Mouse (Mus musculus) heart, embryonic 15.5 days (tissue): Measurements from ENCODE around the gene Cggbp1. TPM values are rescaled to one million over a fixed set of nuclear protein-coding genes. Genes with fewer than 3 reads are reported as not detected.

Experiments
- ATAC-seq: fragments of 200-750 bp; cut with Nextera tagmentation; replicated peaks from 2 replicates; pipeline ENCODE4 v1.8.0; 2017; ENCODE audit warnings: low read depth, moderate TSS enrichment; ENCODE audit not compliant: insufficient number of reproducible peaks, insufficient read depth, low FRiP score
- H3K27ac ChIP-seq: fragments of 300-500 bp; sonication (generic); 2 replicates; pipeline ENCODE4 v1.5.1; 2015; ENCODE audit warnings: mild to moderate bottlenecking, inconsistent platforms
- H3K27me3 ChIP-seq: fragments of 300-500 bp; sonication (generic); 2 replicates; pipeline ENCODE4 v1.6.1; 2015; ENCODE audit warnings: inconsistent platforms
- H3K36me3 ChIP-seq: fragments of 300-500 bp; sonication (generic); 2 replicates; pipeline ENCODE4 v1.6.1; 2015; ENCODE audit warnings: mild to moderate bottlenecking, inconsistent platforms
- H3K4me1 ChIP-seq: fragments of 300-500 bp; sonication (generic); replicated peaks from 2 replicates; pipeline ENCODE4 v1.6.1; 2015; ENCODE audit warnings: inconsistent platforms
- H3K4me2 ChIP-seq: fragments of 300-500 bp; sonication (generic); 2 replicates; pipeline ENCODE4 v1.6.1; 2015; ENCODE audit warnings: inconsistent platforms, mild to moderate bottlenecking, moderate library complexity
- H3K4me3 ChIP-seq: fragments of 300-500 bp; sonication (generic); 2 replicates; pipeline ENCODE4 v1.5.1; 2015; ENCODE audit warnings: mild to moderate bottlenecking, inconsistent platforms
- H3K9ac ChIP-seq: fragments of 300-500 bp; sonication (generic); 2 replicates; pipeline ENCODE4 v1.6.1; 2015; ENCODE audit warnings: mild to moderate bottlenecking, inconsistent platforms
- H3K9me3 ChIP-seq: fragments of 300-500 bp; sonication (generic); replicated peaks from 2 replicates; pipeline ENCODE4 v1.6.1; 2016; ENCODE audit warnings: inconsistent platforms
- WGBS: fragments of 180-500 bp; shearing (Covaris S2); methylation state at CpG from one replicate; pipeline ENCODE4 v1.1.7; 2015; ENCODE audit warnings: mixed read lengths; 5-methylcytosine and 5-hydroxymethylcytosine counted together
- polyA plus RNA-seq: library from polyadenylated mRNA; unstranded; fragments of >200 nt; fragmentation: Nextera tagmentation; extraction: Ambion mirVana; gene quantifications from 2 replicates; pipeline ENCODE4 v1.2.1, GENCODE M21; 2015

The Cggbp1 gene
- polyA plus RNA-seq, result 45.2 and 47.8 TPM in 2 replicates

GRCm38 (mm10) chr16:64851563-64852362, at the start of gene Cggbp1, which contains the start of gene Zfp654:
Gene Cggbp1 (plus strand): TSS chr16:64851996.
Gene Zfp654 (minus strand): TSS chr16:64851652.
- peaks cover 19% of the 10 kb centered on the region for H3K4me1 ChIP-seq
- H3K27me3 ChIP-seq, result no peaks in the 10 kb centered on the region
- peak within 1 kb of the TSS; percentile 96 for H3K4me3 ChIP-seq
- peak within 1 kb of the TSS; percentile 78 for H3K4me2 ChIP-seq
- H3K27ac ChIP-seq, result peak within 1 kb of the TSS; percentile 97
- H3K9me3 ChIP-seq, result no peaks in the 10 kb centered on the region
- peaks cover 15% of the 10 kb centered on the region for H3K36me3 ChIP-seq
- peak within 1 kb of the TSS; percentile 91 for H3K9ac ChIP-seq
- ATAC-seq, result peak; percentile 100
- WGBS, result under 1% methylated on average over 61 of the region's 85 CpGs

GRCm38 (mm10) chr16:64803041-64803440, 48.8 kb upstream of the Cggbp1 start:
- no peaks in the 10 kb centered on the region for H3K27me3 ChIP-seq
- H3K9me3 ChIP-seq, result no peaks in the 10 kb centered on the region
- ATAC-seq, result no peak
- no peak overlapping the region for H3K4me3 ChIP-seq
- no peak overlapping the region for H3K9ac ChIP-seq
- WGBS, result 82% methylated on average over 3 of the region's 3 CpGs
- no peak overlapping the region for H3K4me2 ChIP-seq
- H3K36me3 ChIP-seq, result peaks cover 11% of the 10 kb centered on the region; the same call in 1 of the 2 replicates
- H3K4me1 ChIP-seq, result no peaks in the 10 kb centered on the region
- H3K27ac ChIP-seq, result no peak overlapping the region

GRCm38 (mm10) chr16:64817094-64817765, 34.6 kb upstream of the Cggbp1 start:
- Histone ChIP-seq H3K4me1 (no peaks in the 10 kb centered on the region), H3K27ac (no peak overlapping the region), H3K4me2 (no peak overlapping the region), H3K36me3 (peaks cover 11% of the 10 kb centered on the region), H3K4me3 (no peak overlapping the region), H3K27me3 (no peaks in the 10 kb centered on the region), H3K9me3 (no peaks in the 10 kb centered on the region), H3K9ac (no peak overlapping the region)
- ATAC-seq, result no peak
- 96% methylated on average over 3 of the region's 3 CpGs for WGBS

GRCm38 (mm10) chr16:64823890-64824289, 27.9 kb upstream of the Cggbp1 start:
- Histone ChIP-seq H3K9ac (no peak overlapping the region), H3K4me1 (no peaks in the 10 kb centered on the region), H3K27ac (no peak overlapping the region), H3K4me3 (no peak overlapping the region), H3K36me3 (no peaks in the 10 kb centered on the region), H3K4me2 (no peak overlapping the region), H3K27me3 (no peaks in the 10 kb centered on the region), H3K9me3 (no peaks in the 10 kb centered on the region)
- WGBS, result 89% methylated on average over 1 of the region's 1 CpGs
- no peak for ATAC-seq

GRCm38 (mm10) chr16:64824474-64824873, 27.3 kb upstream of the Cggbp1 start:
- Histone ChIP-seq H3K4me2 (no peak overlapping the region), H3K27me3 (no peaks in the 10 kb centered on the region), H3K9me3 (no peaks in the 10 kb centered on the region), H3K4me1 (no peaks in the 10 kb centered on the region), H3K9ac (no peak overlapping the region), H3K27ac (no peak overlapping the region), H3K4me3 (no peak overlapping the region), H3K36me3 (no peaks in the 10 kb centered on the region)
- 84% methylated on average over 1 of the region's 1 CpGs for WGBS
- ATAC-seq, result no peak

GRCm38 (mm10) chr16:64830291-64830690, 21.5 kb upstream of the Cggbp1 start:
- no peaks in the 10 kb centered on the region for H3K4me1 ChIP-seq
- 60% methylated on average over 15 of the region's 15 CpGs for WGBS
- H3K9me3 ChIP-seq, result no peaks in the 10 kb centered on the region
- H3K36me3 ChIP-seq, result no peaks in the 10 kb centered on the region; the same call in 1 of the 2 replicates
- no peaks in the 10 kb centered on the region for H3K27me3 ChIP-seq
- H3K4me2 ChIP-seq, result no peak overlapping the region
- H3K4me3 ChIP-seq, result no peak overlapping the region
- H3K27ac ChIP-seq, result no peak overlapping the region
- no peak for ATAC-seq
- no peak overlapping the region for H3K9ac ChIP-seq

- Histone ChIP-seq H3K36me3 (no peaks in the 10 kb centered on the region), H3K9ac (no peak overlapping the region), H3K4me3 (no peak overlapping the region), H3K9me3 (no peaks in the 10 kb centered on the region), H3K4me2 (no peak overlapping the region), H3K27me3 (no peaks in the 10 kb centered on the region), H3K27ac (no peak overlapping the region), H3K4me1 (0 out of 2 replicates have a peak, but pooled peaks cover 7% of the 10 kb centered on the region)
- 55% methylated on average over 1 of the region's 1 CpGs for WGBS
- no peak for ATAC-seq
Measured at GRCm38 (mm10) chr16:64835996-64836545, 15.7 kb upstream of the Cggbp1 start.

- Histone ChIP-seq H3K4me1 (0 out of 2 replicates have a peak, but pooled peaks cover 7% of the 10 kb centered on the region), H3K9me3 (no peaks in the 10 kb centered on the region), H3K9ac (no peak overlapping the region), H3K4me3 (no peak overlapping the region), H3K27ac (no peak overlapping the region), H3K36me3 (no peaks in the 10 kb centered on the region), H3K4me2 (no peak overlapping the region), H3K27me3 (no peaks in the 10 kb centered on the region)
- no peak for ATAC-seq
- 82% methylated on average over 2 of the region's 2 CpGs for WGBS
Measured at GRCm38 (mm10) chr16:64836709-64837108, 15.1 kb upstream of the Cggbp1 start.

GRCm38 (mm10) chr16:64841481-64842373, 10.1 kb upstream of the Cggbp1 start:
- Histone ChIP-seq H3K4me1 (0 out of 2 replicates have a peak, but pooled peaks cover 1% of the 10 kb centered on the region), H3K27me3 (no peaks in the 10 kb centered on the region), H3K27ac (no peak overlapping the region), H3K36me3 (no peaks in the 10 kb centered on the region), H3K9me3 (no peaks in the 10 kb centered on the region), H3K4me2 (no peak overlapping the region), H3K9ac (no peak overlapping the region), H3K4me3 (no peak overlapping the region)
- WGBS, result 76% methylated on average over 5 of the region's 5 CpGs
- ATAC-seq, result no peak

GRCm38 (mm10) chr16:64842374-64842729, 9.4 kb upstream of the Cggbp1 start:
- no peak overlapping the region for H3K4me3 ChIP-seq
- WGBS, result 93% methylated on average over 3 of the region's 3 CpGs

GRCm38 (mm10) chr16:64845947-64846346, 5.8 kb upstream of the Cggbp1 start:
- Histone ChIP-seq H3K4me3 (no peak overlapping the region), H3K4me2 (no peak overlapping the region), H3K27me3 (no peaks in the 10 kb centered on the region), H3K36me3 (no peaks in the 10 kb centered on the region), H3K9me3 (no peaks in the 10 kb centered on the region), H3K4me1 (peaks cover 6% of the 10 kb centered on the region), H3K27ac (no peak overlapping the region), H3K9ac (no peak overlapping the region)
- WGBS, result 88% methylated on average over 8 of the region's 8 CpGs
- no peak for ATAC-seq

More at GRCm38 (mm10) chr16:64842374-64842729, 9.4 kb upstream of the Cggbp1 start:
- Histone ChIP-seq H3K4me2 (no peak overlapping the region), H3K4me1 (no peaks in the 10 kb centered on the region), H3K36me3 (no peaks in the 10 kb centered on the region), H3K9me3 (no peaks in the 10 kb centered on the region), H3K27ac (no peak overlapping the region), H3K27me3 (no peaks in the 10 kb centered on the region), H3K9ac (no peak overlapping the region)
- ATAC-seq, result no peak
